Mouse (Mus musculus): ENCODE results near the gene Oxld1.

Oxld1 gene

GRCm38 (mm10) chr11:120484265-120484981 is 26.6 kb upstream of the Oxld1 start, which contains the start of gene Mrpl12:
Gene Mrpl12, plus strand, starts transcription at chr11:120484613.
- CTCF ChIA-PET: no interaction called here

GRCm38 (mm10) chr11:120483448-120483934 is 25.6 kb upstream of the Oxld1 start:
- CTCF ChIA-PET: no interaction called here

GRCm38 (mm10) chr11:120472052-120472451 is 14.2 kb upstream of the Oxld1 start:
- CTCF ChIA-PET: no interaction called here

DNA sequence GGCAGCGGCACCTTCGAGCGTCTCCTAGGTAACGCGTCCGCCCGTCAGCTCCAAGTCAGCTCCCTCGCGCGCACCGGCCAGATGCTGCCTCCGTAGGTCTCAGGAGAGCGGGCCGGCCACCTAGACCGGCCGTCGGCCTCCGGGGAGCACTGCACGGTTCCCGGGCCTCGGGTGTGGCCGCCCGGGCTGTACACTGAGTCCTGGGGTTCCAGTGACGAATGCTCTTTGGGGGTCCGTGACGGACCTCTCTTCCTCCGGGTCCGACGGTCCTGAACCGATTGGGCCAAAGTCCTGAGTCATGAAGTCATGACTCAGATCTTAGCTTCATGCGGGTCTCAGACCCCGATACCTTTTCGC is 9.8 kb upstream of the Oxld1 start:
- CTCF ChIA-PET: no interaction called here

GRCm38 (mm10) chr11:120467051-120467735 is 9.3 kb upstream of the Oxld1 start, which contains the start of gene Arl16:
Gene Arl16, minus strand, starts transcription at chr11:120467607.
- CTCF ChIA-PET: no interaction called here

DNA sequence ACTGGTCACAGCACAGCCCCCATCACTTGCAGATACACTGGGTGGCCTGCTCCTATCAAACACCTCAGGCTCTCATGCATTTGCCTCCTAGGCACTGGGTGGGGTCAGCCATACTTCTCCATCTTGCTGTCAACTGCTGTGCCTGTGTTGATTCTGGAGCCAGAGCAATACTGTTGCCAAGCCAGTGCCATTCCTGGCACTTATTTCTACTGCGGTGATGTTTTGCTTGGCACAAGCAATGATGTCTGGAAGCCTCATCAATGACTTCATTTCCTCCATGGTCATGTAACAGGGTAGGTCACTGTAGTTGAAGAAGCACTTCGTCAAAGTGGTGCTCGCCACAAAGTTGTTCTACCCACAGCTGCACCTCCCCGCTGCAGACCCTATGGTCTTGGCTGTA is 7.7 kb upstream of the Oxld1 start:
- CTCF ChIA-PET: no interaction called here

DNA sequence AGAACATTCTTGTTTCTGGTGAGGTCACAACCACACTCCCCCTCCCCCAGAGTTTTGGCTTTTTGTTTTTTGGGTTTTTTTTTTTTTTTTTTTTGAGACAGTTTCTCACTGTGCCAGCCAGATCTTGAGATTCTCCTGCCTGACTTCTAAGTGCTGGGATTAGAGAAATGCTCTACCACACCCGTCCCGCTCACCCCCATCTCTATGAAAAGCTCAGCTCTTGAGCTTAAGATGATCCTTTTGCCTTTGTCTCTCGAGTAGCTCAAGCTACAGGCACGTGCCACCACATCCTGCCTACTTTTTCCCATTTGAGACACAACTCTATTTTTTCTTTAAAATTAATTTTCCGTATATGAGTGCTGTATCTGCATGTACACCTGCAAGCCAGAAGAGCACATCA is 6.5 kb upstream of the Oxld1 start:
- CTCF ChIA-PET: no interaction called here

DNA sequence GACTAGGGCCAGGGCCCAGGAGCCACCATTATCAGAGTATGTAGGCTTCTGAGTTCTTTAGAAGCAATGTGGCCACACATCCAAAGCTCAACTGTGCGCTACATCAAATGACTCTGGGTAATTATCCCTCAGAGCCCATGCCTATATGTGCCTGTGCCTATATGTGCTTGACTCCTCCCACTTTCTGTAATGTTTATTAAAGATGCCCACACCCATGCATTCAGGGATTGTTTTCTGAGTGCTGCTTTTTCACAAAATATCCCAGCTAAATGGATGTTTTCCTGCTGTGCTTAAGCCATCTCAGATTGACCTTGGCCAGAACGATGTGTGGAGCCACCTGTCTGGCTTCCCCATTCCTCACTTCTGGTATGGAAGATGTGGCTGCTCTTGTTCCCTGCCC is 5.7 kb upstream of the Oxld1 start:
- CTCF ChIA-PET: no interaction called here

GRCm38 (mm10) chr11:120458847-120459597 is 1.2 kb upstream of the Oxld1 start:
- CTCF ChIA-PET: no interaction called here

GRCm38 (mm10) chr11:120457370-120457769 is 498 bp downstream of the Oxld1 start:
- CTCF ChIA-PET: no interaction called here

DNA sequence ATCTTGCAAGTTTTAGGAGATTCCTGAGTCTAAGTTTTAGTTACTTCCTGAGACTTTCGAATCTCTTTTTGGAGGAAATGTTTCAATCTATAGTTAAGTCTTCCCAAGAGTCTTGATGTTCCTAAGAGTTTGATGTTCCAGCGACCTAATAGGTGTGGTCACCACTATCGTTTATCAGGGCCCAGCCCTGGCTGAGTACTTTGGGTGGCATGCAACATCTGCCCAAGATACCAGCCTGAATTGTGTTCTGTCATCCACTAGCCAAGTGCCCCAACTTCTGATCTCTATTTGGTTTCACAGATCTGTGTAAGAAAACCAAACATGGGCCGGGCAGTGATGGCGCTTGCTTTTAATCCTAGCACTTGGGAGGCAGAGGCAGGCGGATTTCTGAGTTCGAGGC is 2.5 kb downstream of the Oxld1 start:
- CTCF ChIA-PET: no interaction called here

- CTCF ChIA-PET: interaction anchor here (0.6 kb wide), 1 partner anchor 168 kb away, joined by 3 read pairs; no protein-coding TSS in a partner anchor
Measured at GRCm38 (mm10) chr11:120454965-120455364, 2.9 kb downstream of the Oxld1 start.

DNA sequence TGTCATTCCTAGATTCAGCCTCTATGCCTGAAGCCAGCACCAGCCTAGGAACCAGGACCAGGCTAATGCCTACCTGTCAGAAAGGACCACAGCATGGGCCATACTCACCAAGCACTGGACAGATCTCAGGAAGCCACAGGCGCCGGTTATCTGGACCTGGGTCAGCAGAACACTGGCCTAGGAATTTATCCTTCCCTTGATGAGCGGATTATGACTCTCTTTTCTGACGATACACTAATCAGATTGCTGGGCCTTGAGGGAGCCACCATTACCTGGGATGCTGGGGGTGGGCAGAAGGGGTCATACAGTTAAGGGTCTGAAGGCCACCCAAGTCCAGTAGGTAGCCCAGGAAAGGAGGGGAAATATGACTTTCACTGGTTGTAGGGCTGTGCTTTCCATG is 4.6 kb downstream of the Oxld1 start, which contains the start of gene Pde6g:
Gene Pde6g, minus strand, starts transcription at position 195 of the 400 bp plus-strand sequence.
- CTCF ChIA-PET: no interaction called here

DNA sequence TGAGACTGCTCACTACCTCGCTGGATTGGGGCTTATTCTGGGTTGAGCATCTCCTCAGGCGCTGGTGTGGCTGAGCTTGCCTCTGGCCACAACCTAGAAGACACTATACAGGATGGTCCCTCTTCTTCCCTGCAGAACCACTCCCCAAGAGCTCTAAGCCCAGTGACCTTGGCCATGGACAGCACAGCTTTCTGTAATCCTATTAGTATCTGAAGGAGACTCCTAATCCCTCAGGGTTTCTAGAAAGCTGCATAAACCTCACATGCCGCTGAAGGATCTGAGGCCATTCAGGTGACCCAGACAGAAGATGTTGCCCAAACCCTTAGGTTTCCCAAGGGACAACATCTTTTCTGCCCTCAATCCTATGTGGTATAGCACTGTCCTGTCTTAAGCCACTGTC is 5.6 kb downstream of the Oxld1 start:
- CTCF ChIA-PET: no interaction called here

GRCm38 (mm10) chr11:120447179-120447578 is 10.7 kb downstream of the Oxld1 start:
- CTCF ChIA-PET: no interaction called here

- CTCF ChIA-PET: no interaction called here
Measured at GRCm38 (mm10) chr11:120445475-120445874, 12.4 kb downstream of the Oxld1 start.

GRCm38 (mm10) chr11:120444106-120444505 is 13.8 kb downstream of the Oxld1 start:
- CTCF ChIA-PET: interaction anchor here (0.5 kb wide), 1 partner anchor 9 kb away, joined by 3 read pairs; no protein-coding TSS in a partner anchor

DNA sequence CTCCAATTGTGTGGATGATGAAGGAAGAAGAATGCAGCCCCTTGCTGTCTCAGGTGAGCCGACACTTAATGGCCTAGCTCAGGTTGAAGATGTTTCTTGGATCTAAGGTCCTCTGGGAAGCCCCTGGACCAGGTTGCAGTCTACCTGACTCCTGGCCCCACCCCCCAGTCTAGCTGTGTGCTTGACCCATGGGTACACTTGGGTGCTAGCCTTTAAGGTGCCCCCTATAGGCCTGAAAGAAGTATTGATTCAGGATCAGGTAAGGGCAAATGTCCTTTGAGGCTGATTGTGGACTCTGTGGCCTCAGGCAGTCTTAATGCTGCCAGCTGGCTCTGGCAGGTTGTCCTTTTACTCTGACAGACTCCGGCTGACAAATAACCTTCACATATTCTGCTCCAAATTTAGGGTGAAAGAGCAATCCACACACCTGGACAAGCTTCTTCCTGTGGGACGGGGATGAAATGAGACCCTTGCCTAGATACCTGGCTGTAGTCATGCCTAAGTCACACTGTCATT is 15.0 kb downstream of the Oxld1 start:
- CTCF ChIA-PET: no interaction called here

- CTCF ChIA-PET: no interaction called here
Measured at GRCm38 (mm10) chr11:120442344-120442743, 15.5 kb downstream of the Oxld1 start, which contains the start of gene Tspan10. Gene Tspan10, plus strand, starts transcription at chr11:120442644.

GRCm38 (mm10) chr11:120437857-120438385 is 19.9 kb downstream of the Oxld1 start:
- CTCF ChIA-PET: interaction anchor here (0.6 to 0.7 kb wide), 3 partner anchors 59 to 1363 kb away, joined by 3 to 12 read pairs (median 9); partner anchors contain the start of gene Faap100

DNA sequence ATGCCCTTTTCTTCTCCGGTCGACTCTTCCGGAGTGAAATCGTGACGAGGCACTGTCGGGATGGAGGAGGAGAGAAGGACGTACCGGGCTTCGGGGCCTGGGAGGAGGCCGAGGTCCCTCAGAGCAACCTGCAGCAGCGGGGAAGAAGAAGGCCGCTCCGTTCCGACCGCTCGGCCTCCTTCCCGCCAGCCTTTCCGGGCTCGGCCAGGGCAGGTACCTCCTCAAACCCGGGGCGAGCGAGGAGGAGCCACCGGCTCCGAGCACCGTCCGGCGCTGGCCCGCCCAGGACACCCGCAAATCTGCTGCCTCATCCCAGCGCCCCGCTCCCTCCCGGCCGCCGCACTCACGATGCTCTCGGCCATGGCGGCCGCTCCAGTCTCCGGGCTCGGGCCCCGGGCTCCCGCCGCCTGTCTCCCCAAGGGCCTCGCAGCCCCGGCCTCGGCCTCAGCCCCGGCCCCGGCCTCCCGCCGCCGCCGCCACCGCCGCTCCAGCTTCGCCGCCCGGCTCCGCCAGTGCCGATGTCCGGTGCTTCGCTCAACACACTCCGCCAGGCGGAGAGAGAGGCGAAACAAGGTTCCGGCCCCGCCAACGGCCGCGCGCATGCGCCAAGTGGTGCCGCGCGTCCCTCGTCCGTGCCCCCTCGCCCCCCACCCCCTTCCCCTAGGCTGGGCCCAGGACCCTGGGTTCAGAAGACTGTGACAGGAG is 20.6 kb downstream of the Oxld1 start, which contains the start of gene Nploc4:
Gene Nploc4, minus strand, starts transcription at position 557 of the 705 bp plus-strand sequence.
- CTCF ChIA-PET: interaction anchor here (0.6 to 0.7 kb wide), 3 partner anchors 58 to 1363 kb away, joined by 3 to 12 read pairs (median 9); partner anchors contain the start of gene Faap100
